Mouse (Mus musculus) left cerebral cortex, postnatal 25 days (tissue): Measurements from ENCODE around the gene Has3. TPM values are rescaled to one million over a fixed set of nuclear protein-coding genes. Genes with fewer than 3 reads are reported as not detected.
"Not testable (repeated sequence)": the region's sequence is repeated elsewhere in the genome, so short reads cannot be mapped to it uniquely, and the experiment has no call there.

Experiments
- DNase-seq, 2 experiments: peaks; one replicate each; pipeline ENCODE4 v3.0.0; 2022; ENCODE audit warnings: low spot score in 2 of 2, mixed read lengths in 1 of 2
- intact Hi-C: fragments of 180-260 bp; cut with DNase I; formaldehyde crosslinking; loops from one replicate; pipeline ENCODE4 v1.15.1; 2025
- total RNA-seq, 2 experiments: library from RNA; stranded (reverse); gene quantifications; 2 replicates each; pipeline ENCODE4 v1.2.3; 2021

Gene Has3
- total RNA-seq, 2 experiments from 2014 or later = 2.2 to 2.4 TPM

DNA sequence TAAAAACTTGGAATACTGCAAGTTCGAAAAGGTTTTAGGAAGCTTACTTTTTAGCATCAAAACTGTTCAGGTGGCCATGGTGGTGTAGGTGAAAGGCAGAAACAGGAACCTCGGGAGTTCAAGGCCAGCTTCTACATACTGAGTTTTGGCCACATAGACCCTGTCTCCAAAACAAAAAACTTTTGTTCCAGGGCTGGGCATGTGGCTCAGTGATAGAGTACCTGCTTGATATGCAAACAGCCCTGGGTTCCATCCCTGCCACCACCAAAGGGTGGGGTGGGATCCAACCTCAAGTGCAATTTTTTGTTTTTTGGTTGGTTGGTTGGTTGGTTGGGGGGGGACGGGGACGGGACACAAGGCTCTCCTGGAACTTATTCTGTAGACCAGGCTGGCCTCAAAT, 55.4 kb downstream of the Has3 start:
- no peak for DNase-seq
- intact Hi-C loops = loop anchor here (2.0 kb wide), 1 partner anchor 19 kb away; no protein-coding TSS in a partner anchor

DNA sequence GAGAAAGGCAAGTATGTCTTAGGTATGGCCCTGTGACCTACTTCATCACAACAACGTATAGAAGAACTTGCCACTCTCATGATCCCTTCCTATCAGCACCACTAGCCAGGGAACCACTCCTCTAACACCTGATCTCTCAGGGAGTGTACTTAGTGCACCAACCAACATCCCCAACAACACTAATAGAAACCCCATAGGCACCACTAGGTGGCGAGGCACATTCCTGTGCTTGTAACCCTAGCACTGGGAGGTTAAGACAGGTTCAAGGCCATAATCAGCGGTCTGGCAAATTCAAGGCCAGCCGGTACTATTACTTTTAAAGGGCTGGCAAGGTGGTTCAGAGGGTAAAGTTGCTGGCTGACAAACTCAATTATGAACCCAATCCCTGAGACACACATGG, 57.2 kb downstream of the Has3 start:
- DNase-seq = no peak
- intact Hi-C loops = loop anchor here (1.0 kb wide), 1 partner anchor 75 kb away; no protein-coding TSS in a partner anchor

DNA sequence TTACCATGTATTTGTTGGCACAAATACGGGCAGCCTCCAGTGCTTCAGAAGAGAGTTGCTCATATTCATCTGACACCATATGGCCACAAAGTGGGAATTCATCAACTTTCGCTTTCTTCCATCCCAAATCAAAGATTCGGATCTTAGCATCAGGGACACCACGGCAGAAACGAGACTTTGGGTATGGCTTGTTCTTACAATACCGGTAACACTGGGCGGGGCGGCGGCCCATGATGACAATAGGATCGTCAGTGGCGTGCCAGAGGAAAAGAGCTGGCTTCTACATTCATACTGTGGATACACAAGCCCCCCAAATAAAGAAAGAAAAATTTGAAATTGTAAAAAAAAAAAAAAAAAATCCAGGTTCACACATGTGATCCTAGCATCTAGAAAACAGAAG, 58.1 kb downstream of the Has3 start:
- intact Hi-C loops, DNase-seq: not testable (repeated sequence)

DNA sequence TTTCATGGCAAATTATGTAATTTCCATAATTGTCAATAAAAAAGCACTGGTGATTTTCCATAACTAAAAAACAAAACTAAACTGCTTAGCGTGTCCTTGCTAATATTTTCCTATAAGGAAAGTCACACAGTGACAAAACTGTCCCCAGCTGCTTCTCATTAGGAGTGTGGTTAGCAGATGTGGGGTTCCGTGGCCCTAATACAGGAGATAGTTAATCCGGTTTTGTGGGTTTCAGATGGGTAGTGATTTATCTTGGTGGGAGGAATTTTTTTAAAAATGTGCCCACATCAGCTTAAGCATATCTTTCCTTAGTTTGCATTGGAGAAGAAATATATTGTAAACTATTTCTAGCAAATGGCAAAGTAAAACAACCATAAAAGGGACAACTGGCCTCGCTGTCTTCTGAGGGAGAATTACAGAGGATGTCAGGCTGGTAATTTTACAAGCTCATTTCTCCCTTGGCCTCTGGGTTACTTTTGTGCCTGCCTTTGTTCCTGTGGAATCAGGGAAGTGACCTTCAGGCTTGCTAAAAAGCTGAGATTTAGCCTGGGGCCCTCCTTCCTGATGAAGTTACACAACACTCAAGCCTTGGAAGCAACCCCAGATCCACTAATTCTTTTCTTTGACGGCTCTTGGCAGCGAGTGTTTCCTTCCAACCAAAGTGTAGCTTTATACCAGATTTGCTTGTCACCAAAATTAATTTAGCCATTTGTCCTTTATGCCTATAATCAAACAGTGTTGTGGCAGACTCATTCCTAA, 59.3 kb downstream of the Has3 start:
- intact Hi-C loops = no loop called here

DNA sequence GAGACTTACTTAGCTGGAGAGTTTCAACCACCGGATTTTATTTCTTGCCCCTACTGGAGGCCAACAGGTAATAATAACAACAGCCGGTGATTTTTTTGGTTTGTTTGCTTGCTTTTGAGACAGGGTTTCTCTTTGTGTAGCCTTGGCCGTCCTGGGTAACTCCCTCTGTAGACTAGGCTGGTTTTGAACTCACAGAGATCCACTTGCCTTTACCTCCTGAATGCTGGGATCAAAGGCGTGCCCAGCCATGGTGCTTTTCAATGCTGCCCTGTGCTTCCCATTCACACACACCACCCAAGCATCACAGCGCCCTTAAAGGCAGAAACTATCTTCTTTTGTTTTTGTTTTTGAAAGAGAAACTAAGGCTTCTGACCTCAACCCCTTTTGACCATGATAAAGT, 59.9 kb downstream of the Has3 start:
- intact Hi-C loops = no loop called here
- no peak for DNase-seq

More for the DNA sequence above, 59.3 kb downstream of the Has3 start:
- DNase-seq = no peak

DNA sequence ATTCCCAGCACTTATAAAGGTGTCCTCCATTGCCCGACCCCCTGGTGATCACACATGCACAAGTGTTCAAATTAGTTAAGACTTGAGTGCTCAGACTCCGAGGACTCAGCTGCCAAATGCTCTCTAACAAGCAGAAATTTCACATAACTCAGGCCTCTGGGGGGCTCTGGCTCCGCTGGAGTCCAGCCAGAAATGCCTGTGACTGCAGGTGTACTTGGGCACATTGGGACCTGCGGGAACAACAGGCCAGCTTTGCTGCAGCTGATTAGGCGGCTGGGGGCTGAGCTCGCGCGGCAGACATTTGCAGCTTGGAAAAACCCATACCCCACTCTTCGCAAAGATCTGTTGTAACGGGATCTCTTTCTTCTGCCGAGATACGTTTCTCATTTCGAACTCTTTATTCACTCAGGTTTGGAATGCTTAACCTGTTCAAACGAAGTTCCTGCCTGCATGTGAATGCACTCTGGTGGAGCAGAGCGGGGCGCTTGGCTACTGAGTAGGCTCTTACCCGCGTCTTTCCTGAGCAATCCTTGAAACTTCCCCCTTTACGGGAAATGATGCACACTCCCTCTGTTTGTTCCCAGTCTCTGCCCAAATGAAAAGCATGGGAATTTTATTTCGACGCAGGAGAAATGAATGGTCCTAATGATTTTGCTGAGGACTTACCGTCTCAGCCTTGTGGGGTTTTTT, 62.5 kb downstream of the Has3 start:
- no peak for DNase-seq
- intact Hi-C loops = no loop called here

DNA sequence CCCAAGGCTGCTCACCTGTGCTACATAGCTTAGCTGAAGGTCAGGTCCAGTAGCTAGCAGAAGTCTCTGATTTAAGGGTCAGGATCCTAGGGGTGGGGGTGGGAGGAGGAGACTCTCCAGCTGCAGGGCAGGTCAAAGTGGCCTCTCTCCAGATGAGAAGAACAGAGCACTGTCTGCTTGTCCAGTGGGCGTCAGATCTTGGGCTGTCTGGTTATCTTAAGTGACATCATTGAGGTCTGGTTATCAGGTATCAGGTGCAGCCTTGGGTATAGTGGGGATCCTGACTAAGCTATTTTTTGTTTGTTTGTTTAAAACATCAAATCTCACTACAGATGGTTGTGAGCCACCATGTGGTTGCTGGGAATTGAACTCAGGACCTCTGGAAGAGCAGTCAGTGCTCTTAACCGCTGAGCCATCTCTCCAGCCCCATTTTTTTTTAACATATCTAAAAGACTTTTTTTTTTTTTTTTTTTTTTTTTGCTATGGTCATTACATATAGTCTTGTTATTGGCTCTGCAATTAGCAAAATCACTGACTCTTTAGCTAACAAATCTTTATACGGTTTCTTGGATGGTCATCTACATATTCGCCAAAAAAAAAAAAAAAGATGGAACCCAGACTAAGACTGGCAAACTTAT, 63.6 kb downstream of the Has3 start:
- no peak for DNase-seq
- intact Hi-C loops = no loop called here

Other genes starting within 250 kb of the Has3 start
- gene Tango6, start 187.2 kb upstream of the Has3 start, total RNA-seq = 1 to 10 TPM; 5.7 to 7.0 TPM
- 10 to 100 TPM; 33.2 to 33.6 TPM for gene Utp4, start 23.4 kb downstream of the Has3 start, total RNA-seq
- gene Sntb2, start 65.5 kb downstream of the Has3 start, total RNA-seq = 10 to 100 TPM; 12.5 to 16.8 TPM
- 100 to 1,000 TPM; 115 to 125 TPM for gene Vps4a, start 161.0 kb downstream of the Has3 start, total RNA-seq
- gene Pdf, start 178.4 kb downstream of the Has3 start, total RNA-seq = 10 to 100 TPM; 25.1 to 26.8 TPM
- gene Cog8, start 186.4 kb downstream of the Has3 start, total RNA-seq = 10 to 100 TPM; 25.8 to 27.2 TPM
- 10 to 100 TPM; 43.0 to 46.6 TPM for gene Nip7, start 186.6 kb downstream of the Has3 start, total RNA-seq
- gene Tmed6, start 195.4 kb downstream of the Has3 start, total RNA-seq = not detected
- gene Terf2, start 226.3 kb downstream of the Has3 start, total RNA-seq = 10 to 100 TPM; 33.8 to 35.0 TPM